Mouse (Mus musculus) forebrain, embryonic 15.5 days (tissue): ENCODE data around the gene Sectm1a. TPM values are rescaled to one million over a fixed set of nuclear protein-coding genes. Genes with fewer than 3 reads are reported as not detected.
"Not testable (repeated sequence)": the region's sequence is repeated elsewhere in the genome, so short reads cannot be mapped to it uniquely, and the experiment has no call there.

Experiments
- ATAC-seq: fragments of 200-750 bp; cut with Nextera tagmentation; replicated peaks from 2 replicates; pipeline ENCODE4 v1.8.0; 2017; ENCODE audit warnings: mild to moderate bottlenecking, moderate TSS enrichment, moderate library complexity
- H3K27ac ChIP-seq: fragments of 300-500 bp; sonication (generic); replicated peaks from 2 replicates; pipeline ENCODE4 v1.5.1; 2015; ENCODE audit warnings: mild to moderate bottlenecking, inconsistent platforms
- H3K27me3 ChIP-seq: fragments of 300-500 bp; sonication (generic); 2 replicates; pipeline ENCODE4 v1.6.1; 2015; ENCODE audit warnings: inconsistent platforms
- H3K36me3 ChIP-seq: fragments of 300-500 bp; sonication (generic); 2 replicates; pipeline ENCODE4 v1.6.1; 2015; ENCODE audit warnings: mild to moderate bottlenecking, inconsistent platforms
- H3K4me1 ChIP-seq: fragments of 300-500 bp; sonication (generic); 2 replicates; pipeline ENCODE4 v1.6.1; 2015; ENCODE audit warnings: inconsistent platforms
- H3K4me2 ChIP-seq: fragments of 300-500 bp; sonication (generic); replicated peaks from 2 replicates; pipeline ENCODE4 v1.6.1; 2015; ENCODE audit warnings: mild to moderate bottlenecking, inconsistent platforms
- H3K4me3 ChIP-seq: fragments of 300-500 bp; sonication (generic); 2 replicates; pipeline ENCODE4 v1.5.1; 2015; ENCODE audit warnings: mild to moderate bottlenecking, inconsistent platforms
- H3K9ac ChIP-seq: fragments of 300-500 bp; sonication (generic); replicated peaks from 2 replicates; pipeline ENCODE4 v1.6.1; 2015; ENCODE audit warnings: mild to moderate bottlenecking, inconsistent platforms
- H3K9me3 ChIP-seq: fragments of 300-500 bp; sonication (generic); 2 replicates; pipeline ENCODE4 v1.6.1; 2016; ENCODE audit warnings: inconsistent platforms
- WGBS: fragments of 180-500 bp; shearing (Covaris S2); methylation state at CpG from one replicate; pipeline ENCODE4 v1.1.7; 2015; ENCODE audit warnings: mixed read lengths; 5-methylcytosine and 5-hydroxymethylcytosine counted together
- polyA plus RNA-seq: library from polyadenylated mRNA; unstranded; fragments of >200 nt; fragmentation: Nextera tagmentation; extraction: Ambion mirVana; gene quantifications from 2 replicates; pipeline ENCODE4 v1.2.1, GENCODE M21; 2015

Gene Sectm1a
- polyA plus RNA-seq, 1 experiment from 2014 or later = not detected

GRCm38 (mm10) chr11:121085181-121085580, 4.2 kb upstream of the Sectm1a start:
- Histone ChIP-seq H3K27me3 (no peaks in the 10 kb centered on the region), H3K4me2 (no peak overlapping the region), H3K36me3 (no peaks in the 10 kb centered on the region), H3K27ac (no peak overlapping the region), H3K4me3 (no peak overlapping the region), H3K9me3 (no peaks in the 10 kb centered on the region), H3K4me1 (no peaks in the 10 kb centered on the region), H3K9ac (no peak overlapping the region)
- no peak for ATAC-seq
- 83% methylated on average over 5 of the region's 5 CpGs for WGBS

- no peak overlapping the region for H3K9ac ChIP-seq
- no peak overlapping the region for H3K4me3 ChIP-seq
- no peak overlapping the region for H3K27ac ChIP-seq
- H3K36me3 ChIP-seq = no peaks in the 10 kb centered on the region
- H3K27me3 ChIP-seq = no peaks in the 10 kb centered on the region
- H3K4me2 ChIP-seq = no peak overlapping the region
- 83% methylated on average over 6 of the region's 6 CpGs for WGBS
- no peak for ATAC-seq
- no peaks in the 10 kb centered on the region for H3K9me3 ChIP-seq
- H3K4me1 ChIP-seq = no peaks in the 10 kb centered on the region
Observed at GRCm38 (mm10) chr11:121082857-121083500, 2.0 kb upstream of the Sectm1a start.

GRCm38 (mm10) chr11:121082250-121082649, 1.2 kb upstream of the Sectm1a start:
- H3K27ac ChIP-seq = no peak overlapping the region
- no peak overlapping the region for H3K9ac ChIP-seq
- H3K4me2 ChIP-seq = no peak overlapping the region
- H3K36me3 ChIP-seq = no peaks in the 10 kb centered on the region
- no peaks in the 10 kb centered on the region for H3K9me3 ChIP-seq
- H3K4me3 ChIP-seq = no peak overlapping the region
- no peaks in the 10 kb centered on the region for H3K27me3 ChIP-seq
- no peaks in the 10 kb centered on the region for H3K4me1 ChIP-seq
- no peak for ATAC-seq
- 90% methylated on average over 3 of the region's 3 CpGs for WGBS

- no peaks in the 10 kb centered on the region for H3K36me3 ChIP-seq
- no peak overlapping the region for H3K9ac ChIP-seq
- no peak overlapping the region for H3K4me3 ChIP-seq
- H3K27me3 ChIP-seq = no peaks in the 10 kb centered on the region
- H3K4me1 ChIP-seq = no peaks in the 10 kb centered on the region
- H3K9me3 ChIP-seq = no peaks in the 10 kb centered on the region
- no peak overlapping the region for H3K4me2 ChIP-seq
- no peak for ATAC-seq
- H3K27ac ChIP-seq = no peak overlapping the region
- 90% methylated on average over 8 of the region's 8 CpGs for WGBS
Observed at GRCm38 (mm10) chr11:121080330-121080729, 690 bp downstream of the Sectm1a start.

GRCm38 (mm10) chr11:121075655-121076054, 5.4 kb downstream of the Sectm1a start:
- no peaks in the 10 kb centered on the region for H3K9me3 ChIP-seq
- ATAC-seq = no peak
- no peak overlapping the region for H3K27ac ChIP-seq
- H3K4me3 ChIP-seq = no peak overlapping the region
- H3K27me3 ChIP-seq = no peaks in the 10 kb centered on the region
- no peak overlapping the region for H3K9ac ChIP-seq
- no peaks in the 10 kb centered on the region for H3K4me1 ChIP-seq
- WGBS = 78% methylated on average over 5 of the region's 5 CpGs
- no peak overlapping the region for H3K4me2 ChIP-seq
- H3K36me3 ChIP-seq = no peaks in the 10 kb centered on the region

GRCm38 (mm10) chr11:121069662-121070061, 11.4 kb downstream of the Sectm1a start:
- not testable (repeated sequence) for H3K4me1 ChIP-seq, H3K9me3 ChIP-seq, H3K4me3 ChIP-seq, ATAC-seq, H3K36me3 ChIP-seq, H3K27me3 ChIP-seq, H3K27ac ChIP-seq, H3K4me2 ChIP-seq, H3K9ac ChIP-seq
- 93% methylated on average over 12 of the region's 16 CpGs for WGBS

GRCm38 (mm10) chr11:121067895-121068294, 13.1 kb downstream of the Sectm1a start:
- Histone ChIP-seq H3K36me3 (no peaks in the 10 kb centered on the region), H3K9ac (no peak overlapping the region), H3K4me3 (no peak overlapping the region), H3K4me1 (no peaks in the 10 kb centered on the region), H3K27ac (no peak overlapping the region), H3K27me3 (no peaks in the 10 kb centered on the region), H3K4me2 (no peak overlapping the region), H3K9me3 (no peaks in the 10 kb centered on the region)
- 97% methylated on average over 2 of the region's 2 CpGs for WGBS
- ATAC-seq = no peak

GRCm38 (mm10) chr11:121064197-121064596, 16.8 kb downstream of the Sectm1a start:
- Histone ChIP-seq H3K27me3 (no peaks in the 10 kb centered on the region), H3K27ac (no peak overlapping the region), H3K4me2 (no peak overlapping the region), H3K4me3 (no peak overlapping the region), H3K9me3 (no peaks in the 10 kb centered on the region), H3K4me1 (no peaks in the 10 kb centered on the region), H3K9ac (no peak overlapping the region), H3K36me3 (no peaks in the 10 kb centered on the region)
- WGBS = 83% methylated on average over 3 of the region's 3 CpGs
- no peak for ATAC-seq

GRCm38 (mm10) chr11:121063379-121063778, 17.6 kb downstream of the Sectm1a start, which contains the start of gene Sectm1b:
Gene Sectm1b, minus strand, starts transcription at chr11:121063569.
- Histone ChIP-seq H3K27me3 (no peaks in the 10 kb centered on the region), H3K9me3 (no peaks in the 10 kb centered on the region), H3K9ac (no peak within 1 kb of the TSS), H3K4me2 (no peak within 1 kb of the TSS), H3K27ac (no peak within 1 kb of the TSS), H3K36me3 (no peaks in the 10 kb centered on the region), H3K4me1 (no peaks in the 10 kb centered on the region), H3K4me3 (no peak within 1 kb of the TSS)
- no peak for ATAC-seq
- WGBS = 86% methylated on average over 5 of the region's 5 CpGs

- no peaks in the 10 kb centered on the region for H3K36me3 ChIP-seq
- WGBS = 65% methylated on average over 8 of the region's 8 CpGs
- H3K4me1 ChIP-seq = no peaks in the 10 kb centered on the region
- H3K9ac ChIP-seq = no peak overlapping the region
- no peaks in the 10 kb centered on the region for H3K9me3 ChIP-seq
- H3K4me3 ChIP-seq = no peak overlapping the region
- H3K27ac ChIP-seq = no peak overlapping the region
- no peaks in the 10 kb centered on the region for H3K27me3 ChIP-seq
- no peak overlapping the region for H3K4me2 ChIP-seq
- ATAC-seq = no peak
Observed at GRCm38 (mm10) chr11:121061615-121062014, 19.4 kb downstream of the Sectm1a start.

GRCm38 (mm10) chr11:121060401-121061067, 20.5 kb downstream of the Sectm1a start:
- H3K27ac ChIP-seq, H3K9ac ChIP-seq, H3K4me3 ChIP-seq, H3K36me3 ChIP-seq, ATAC-seq, H3K4me2 ChIP-seq, H3K4me1 ChIP-seq, H3K9me3 ChIP-seq, H3K27me3 ChIP-seq: not testable (repeated sequence)
- 96% methylated on average over 6 of the region's 6 CpGs for WGBS

GRCm38 (mm10) chr11:121059471-121059870, 21.5 kb downstream of the Sectm1a start:
- WGBS = 88% methylated on average over 4 of the region's 4 CpGs
- Histone ChIP-seq H3K4me2 (no peak overlapping the region), H3K9me3 (no peaks in the 10 kb centered on the region), H3K9ac (no peak overlapping the region), H3K36me3 (no peaks in the 10 kb centered on the region), H3K4me3 (no peak overlapping the region), H3K4me1 (no peaks in the 10 kb centered on the region), H3K27me3 (no peaks in the 10 kb centered on the region), H3K27ac (no peak overlapping the region)
- no peak for ATAC-seq

GRCm38 (mm10) chr11:121058956-121059355, 22.1 kb downstream of the Sectm1a start:
- no peaks in the 10 kb centered on the region for H3K36me3 ChIP-seq
- H3K27ac ChIP-seq = no peak overlapping the region
- WGBS = 83% methylated on average over 4 of the region's 4 CpGs
- no peak overlapping the region for H3K4me2 ChIP-seq
- H3K9ac ChIP-seq = no peak overlapping the region
- ATAC-seq = no peak
- H3K9me3 ChIP-seq = no peaks in the 10 kb centered on the region
- no peaks in the 10 kb centered on the region for H3K27me3 ChIP-seq
- H3K4me3 ChIP-seq = no peak overlapping the region
- no peaks in the 10 kb centered on the region for H3K4me1 ChIP-seq
